Mouse (Mus musculus): Measurements from ENCODE around the gene Cdh6.

Gene Cdh6

GRCm38 (mm10) chr15:13063633-13064032, 109.8 kb downstream of the Cdh6 start:
- no peak for DNase-seq (ENCODE audit: low spot score)

DNA sequence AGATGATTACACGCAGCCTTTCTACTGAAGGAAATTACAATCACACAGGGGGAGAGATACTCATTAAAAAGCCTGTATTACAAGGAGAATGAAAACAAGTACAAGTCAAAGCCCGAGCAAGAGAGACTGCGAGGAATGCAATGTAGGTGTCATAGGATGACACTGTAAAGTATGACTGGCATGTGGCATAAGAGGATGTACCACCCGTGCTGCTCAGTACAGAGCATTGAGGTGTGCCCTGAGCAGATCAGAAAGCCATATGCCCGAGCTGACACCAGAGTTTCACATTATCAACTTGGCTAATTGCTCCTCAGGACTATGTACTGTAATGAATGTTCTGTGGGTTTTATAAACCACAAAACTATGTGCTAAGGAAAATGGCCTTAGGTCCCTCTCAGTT, 115.7 kb downstream of the Cdh6 start:
- DNase-seq (ENCODE audit: low spot score): no peak

DNA sequence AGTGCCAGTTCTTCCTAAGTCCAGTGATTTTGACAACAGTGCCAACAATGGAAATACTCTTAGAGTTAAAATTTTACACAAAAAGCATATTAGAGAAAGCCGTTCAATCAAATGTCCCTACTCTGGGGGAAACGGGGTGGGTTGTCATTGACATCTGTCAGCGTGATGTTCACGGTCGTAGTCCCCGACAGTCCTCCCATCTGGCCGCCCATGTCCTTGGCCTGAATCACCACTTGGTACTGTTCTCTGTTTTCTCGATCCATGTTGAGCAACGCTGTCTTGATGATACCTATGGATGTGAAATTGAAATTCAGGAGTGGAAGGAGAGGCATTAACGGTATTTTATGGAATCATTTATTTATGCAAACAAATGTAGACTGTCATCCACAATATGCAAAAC, 116.2 kb downstream of the Cdh6 start:
- no peak for DNase-seq (ENCODE audit: low spot score)

- no peak for DNase-seq (ENCODE audit: low spot score)
Observed at GRCm38 (mm10) chr15:13047910-13048309, 125.6 kb downstream of the Cdh6 start.

DNA sequence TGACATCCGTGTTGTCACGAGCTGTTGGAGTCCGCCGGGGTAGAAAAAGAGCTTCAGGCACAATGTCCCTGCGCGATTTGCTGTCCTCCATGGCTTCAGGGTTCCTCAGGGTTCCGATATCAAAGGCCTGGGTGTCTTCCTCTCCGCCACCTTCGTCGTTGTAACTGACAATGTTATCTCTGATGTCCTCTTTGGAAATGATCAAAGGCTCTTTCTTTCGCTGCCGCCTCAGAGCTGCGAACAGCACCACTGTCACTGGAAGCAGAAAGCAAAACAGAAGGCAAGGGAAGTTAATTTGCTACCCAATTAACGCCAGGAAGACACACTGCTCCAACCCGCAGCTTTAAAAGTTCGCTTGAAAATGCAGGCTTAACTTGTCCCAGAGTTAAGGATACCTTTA, 139.0 kb downstream of the Cdh6 start:
- DNase-seq (ENCODE audit: low spot score): no peak

- DNase-seq (ENCODE audit: low spot score): no peak
Observed at GRCm38 (mm10) chr15:13030641-13031040, 142.8 kb downstream of the Cdh6 start.

GRCm38 (mm10) chr15:13027513-13027912, 146.0 kb downstream of the Cdh6 start:
- DNase-seq (ENCODE audit: low spot score): no peak

DNA sequence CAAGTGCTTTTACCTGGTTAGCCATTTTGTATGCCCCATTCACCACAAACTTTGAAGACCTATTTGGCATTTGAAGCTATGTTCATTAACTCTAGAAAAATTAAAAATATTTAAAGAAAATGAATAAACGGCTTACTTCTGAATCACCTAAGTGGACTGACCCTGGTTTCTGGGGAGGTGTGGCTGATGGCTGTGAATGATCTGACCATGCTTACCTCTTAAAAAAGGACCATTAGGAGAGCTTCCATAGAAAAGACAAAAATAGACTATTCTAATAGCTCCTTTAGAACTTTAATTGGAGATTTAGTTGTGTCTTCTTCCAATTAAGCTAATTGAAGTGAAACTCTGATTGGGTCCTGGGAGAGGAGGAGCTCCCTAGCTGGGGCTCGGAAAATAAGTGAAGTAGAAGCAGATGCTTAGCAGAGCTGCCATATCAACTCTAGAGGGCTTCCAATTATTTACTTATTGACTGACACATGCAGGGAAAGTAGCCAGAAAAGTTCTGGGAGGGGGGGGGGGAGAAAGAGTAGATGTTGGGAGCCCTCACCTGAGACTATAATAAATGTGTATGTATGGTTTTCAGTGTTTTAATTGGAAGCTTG, 156.6 kb downstream of the Cdh6 start:
- no peak for DNase-seq (ENCODE audit: low spot score)

DNA sequence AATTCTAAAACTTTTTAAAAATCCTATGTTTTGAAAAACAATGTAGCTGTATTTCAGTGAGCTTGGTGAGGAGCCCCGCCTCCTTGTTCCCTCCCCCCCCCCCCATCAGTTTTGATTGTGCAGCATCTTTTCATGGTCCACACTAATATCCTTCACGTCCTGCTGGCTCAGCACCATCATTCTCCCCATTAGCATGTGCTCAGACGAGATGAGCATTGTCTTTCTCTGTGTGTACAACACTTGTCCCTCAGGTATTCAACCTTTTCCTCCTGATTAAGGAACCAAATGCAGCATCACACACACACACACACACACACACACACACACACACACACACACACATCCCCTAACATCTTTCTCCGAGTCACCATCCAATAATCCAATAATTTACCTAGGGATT, 164.7 kb downstream of the Cdh6 start:
- no peak for DNase-seq (ENCODE audit: low spot score)

DNA sequence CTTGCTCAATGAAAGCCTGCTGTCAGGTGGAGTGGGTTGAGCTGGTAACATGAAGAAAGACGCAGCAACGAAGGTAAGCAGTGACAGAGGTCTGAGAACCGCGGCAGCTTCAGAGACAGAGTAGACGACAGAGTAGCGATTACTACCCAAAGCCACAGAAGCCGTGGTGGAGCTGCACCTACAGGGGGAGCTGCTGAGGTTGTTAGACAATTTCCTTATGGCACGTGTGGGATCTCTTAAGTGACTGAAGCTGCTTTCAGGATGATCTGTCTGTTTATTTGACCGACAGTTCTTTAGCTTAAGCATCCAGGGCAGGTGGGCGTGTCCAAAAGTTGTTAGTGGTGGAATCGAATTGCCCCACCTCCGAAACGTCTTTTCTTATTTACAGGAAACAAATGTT, 167.5 kb downstream of the Cdh6 start:
- DNase-seq (ENCODE audit: low spot score): no peak

DNA sequence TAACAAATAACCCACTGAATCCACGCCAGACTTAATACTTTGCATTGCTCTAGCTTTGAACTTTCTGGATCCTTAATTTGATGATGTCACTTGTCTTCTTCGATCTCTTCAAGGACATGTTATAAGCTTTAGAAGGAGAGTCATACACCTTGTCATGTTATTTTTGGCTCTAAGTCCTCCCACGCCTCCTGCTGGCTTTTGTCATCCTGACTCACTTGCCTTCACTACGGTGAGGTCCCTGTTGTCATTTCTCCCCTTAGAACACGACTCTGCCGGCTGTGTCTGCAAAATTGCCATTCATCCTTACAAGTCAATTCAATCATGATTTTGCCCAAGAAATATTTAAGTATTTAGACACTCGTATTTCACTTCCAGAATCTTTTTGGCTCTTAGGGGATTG, 171.9 kb downstream of the Cdh6 start:
- DNase-seq (ENCODE audit: low spot score): no peak

GRCm38 (mm10) chr15:12994563-12995359, 178.7 kb downstream of the Cdh6 start:
- DNase-seq (ENCODE audit: low spot score): no peak
